Mouse (Mus musculus): ENCODE measurements around the gene Cd200r2. TPM values are rescaled to one million over a fixed set of nuclear protein-coding genes. Genes with fewer than 3 reads are reported as not detected.
"Not testable (repeated sequence)": the region's sequence is repeated elsewhere in the genome, so short reads cannot be mapped to it uniquely, and the experiment has no call there.

Gene Cd200r2
- not detected for total RNA-seq (2021)
- long read RNA-seq, experiment 1: 0 reads
- long read RNA-seq, experiment 2: 0 reads

- no peak for DNase-seq (ENCODE audit: low spot score)
Observed at GRCm38 (mm10) chr16:44866797-44867196, at the start of gene Cd200r2. Gene Cd200r2, plus strand, starts transcription at chr16:44867097.

DNA sequence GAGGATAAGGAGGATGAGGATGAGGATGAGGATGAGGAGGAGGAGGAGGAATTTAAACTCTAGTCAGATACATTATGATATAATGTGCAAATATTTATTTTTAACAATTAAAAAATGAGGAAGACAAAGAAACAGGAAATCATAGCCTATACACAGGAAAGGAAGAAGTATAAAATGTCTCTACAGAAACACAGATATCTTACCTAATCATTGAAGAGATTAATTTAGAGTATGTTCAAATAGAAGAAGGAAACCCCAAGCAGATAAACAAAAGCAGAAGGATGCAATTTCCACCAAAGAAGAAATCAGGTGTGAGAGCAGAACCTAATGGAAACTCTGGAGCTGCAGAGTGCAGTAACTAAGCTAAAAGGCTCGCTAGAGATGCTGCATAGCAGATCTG, 48.9 kb upstream of the Cd200r2 start:
- DNase-seq (ENCODE audit: low spot score): no peak

- DNase-seq (ENCODE audit: low spot score): no peak
Observed at GRCm38 (mm10) chr16:44820545-44820944, 46.4 kb upstream of the Cd200r2 start.

DNA sequence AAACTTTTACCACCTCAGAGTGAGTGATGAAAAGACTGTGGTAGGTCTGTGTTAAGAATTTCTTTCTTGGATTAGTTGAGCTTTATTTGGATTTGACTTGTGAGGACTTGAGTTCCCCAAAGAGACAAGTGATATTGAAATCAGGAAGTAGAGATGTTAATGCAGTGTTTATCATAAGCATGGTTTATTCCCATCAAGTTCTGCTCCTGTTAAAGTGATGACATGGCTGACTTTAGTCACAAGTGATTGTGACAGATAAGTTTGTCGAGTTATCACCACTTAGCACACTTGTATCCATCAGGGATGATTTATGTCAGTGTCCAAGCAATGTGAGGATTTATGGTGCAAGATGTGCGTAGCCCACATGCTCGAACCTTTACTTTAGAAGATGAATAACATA, 34.6 kb upstream of the Cd200r2 start:
- no peak for DNase-seq (ENCODE audit: low spot score)

DNA sequence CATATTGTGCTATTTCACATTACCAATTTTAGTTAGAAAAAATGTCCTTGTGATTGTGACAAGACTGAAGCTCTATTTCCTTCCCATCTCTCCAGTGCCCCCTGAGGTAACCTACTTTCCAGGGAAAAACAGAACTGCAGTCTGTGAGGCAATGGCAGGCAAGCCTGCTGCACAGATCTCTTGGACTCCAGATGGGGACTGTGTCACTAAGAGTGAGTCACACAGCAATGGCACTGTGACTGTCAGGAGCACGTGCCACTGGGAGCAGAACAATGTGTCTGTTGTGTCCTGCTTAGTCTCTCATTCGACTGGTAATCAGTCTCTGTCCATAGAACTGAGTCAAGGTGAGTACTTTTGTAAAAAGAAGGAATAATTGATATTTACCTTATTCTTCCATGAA, 33.7 kb upstream of the Cd200r2 start:
- not testable (repeated sequence) for DNase-seq (ENCODE audit: low spot score)

DNA sequence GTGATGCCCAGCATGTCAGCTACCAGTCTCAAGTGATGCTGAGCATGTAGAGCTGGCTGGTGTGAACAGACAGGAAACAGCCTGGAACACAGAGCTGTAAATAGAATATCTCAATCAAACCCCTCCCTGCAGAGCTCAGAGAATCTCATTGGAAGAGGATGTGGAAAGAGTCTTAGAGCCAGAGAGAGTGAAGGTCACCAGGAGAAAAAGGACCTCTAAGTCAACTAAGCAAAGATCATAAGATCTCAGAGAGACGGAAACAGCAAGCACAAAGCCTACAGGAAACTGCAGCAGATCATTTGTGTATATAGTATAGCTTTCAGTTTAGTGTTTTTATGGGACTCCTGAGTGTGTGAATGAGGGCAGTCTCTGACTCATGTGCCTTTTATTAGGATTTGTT, 8.3 kb downstream of the Cd200r2 start:
- no peak for DNase-seq (ENCODE audit: low spot score)

DNA sequence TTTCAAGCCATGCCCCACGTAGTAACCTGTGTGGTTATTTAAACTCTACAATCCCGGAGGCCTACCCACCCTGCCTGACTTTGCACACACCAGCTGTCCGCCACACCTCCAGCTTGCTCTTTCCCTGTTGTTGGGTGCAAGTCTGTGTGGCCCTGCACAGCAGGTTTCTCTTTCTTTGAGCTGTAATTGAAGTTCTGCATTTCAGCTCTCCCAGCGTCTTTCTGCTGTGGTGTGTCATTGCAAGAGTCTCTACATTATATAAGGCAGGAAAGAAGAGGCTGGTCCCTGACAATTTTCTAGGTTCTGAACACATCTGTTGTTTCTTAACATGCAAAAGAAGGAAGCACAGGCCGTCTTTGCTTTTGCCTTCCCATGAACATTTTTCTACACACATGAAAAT, 9.7 kb downstream of the Cd200r2 start:
- no peak for DNase-seq (ENCODE audit: low spot score)

- no peak for DNase-seq (ENCODE audit: low spot score)
Observed at GRCm38 (mm10) chr16:44877595-44877994, 10.7 kb downstream of the Cd200r2 start.

DNA sequence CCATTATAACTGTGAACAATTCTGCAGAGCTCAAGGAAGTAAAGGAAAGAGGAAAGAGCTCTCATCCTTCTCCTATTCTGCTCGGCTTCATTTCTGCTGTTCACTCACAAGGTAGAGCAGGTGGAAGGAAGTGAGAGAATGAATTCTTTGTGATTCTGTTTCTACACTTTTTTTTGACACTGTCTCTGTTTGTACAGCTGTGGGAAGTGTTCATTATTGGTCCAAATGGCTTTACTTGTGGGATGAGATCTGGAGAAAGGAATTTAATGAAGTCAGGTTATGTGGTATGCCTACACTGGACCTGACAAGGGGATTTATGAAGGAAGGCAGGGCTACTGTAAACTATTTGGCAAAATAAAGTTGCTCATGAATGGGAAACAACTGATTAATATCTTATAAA, 23.9 kb downstream of the Cd200r2 start:
- DNase-seq (ENCODE audit: low spot score): no peak

DNA sequence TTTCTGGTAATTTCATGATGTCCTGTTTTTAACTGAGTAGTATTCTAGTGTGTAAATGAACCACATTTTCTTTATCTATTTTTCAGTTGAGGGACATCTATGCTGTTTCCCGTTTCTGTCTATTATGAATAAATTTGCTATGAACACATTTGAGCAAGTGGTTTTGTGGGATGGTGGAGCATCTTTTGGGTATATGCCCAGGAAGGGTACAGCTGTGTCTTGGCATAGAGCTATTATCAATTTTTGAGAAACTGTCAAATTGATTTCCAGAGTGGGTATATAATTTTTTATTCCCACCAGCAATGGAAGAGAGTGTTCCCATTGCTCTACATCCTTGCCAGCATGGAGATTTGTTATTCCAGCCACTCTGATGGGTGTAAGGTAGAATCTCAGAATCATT, 65.1 kb downstream of the Cd200r2 start:
- no peak for DNase-seq (ENCODE audit: low spot score)

DNA sequence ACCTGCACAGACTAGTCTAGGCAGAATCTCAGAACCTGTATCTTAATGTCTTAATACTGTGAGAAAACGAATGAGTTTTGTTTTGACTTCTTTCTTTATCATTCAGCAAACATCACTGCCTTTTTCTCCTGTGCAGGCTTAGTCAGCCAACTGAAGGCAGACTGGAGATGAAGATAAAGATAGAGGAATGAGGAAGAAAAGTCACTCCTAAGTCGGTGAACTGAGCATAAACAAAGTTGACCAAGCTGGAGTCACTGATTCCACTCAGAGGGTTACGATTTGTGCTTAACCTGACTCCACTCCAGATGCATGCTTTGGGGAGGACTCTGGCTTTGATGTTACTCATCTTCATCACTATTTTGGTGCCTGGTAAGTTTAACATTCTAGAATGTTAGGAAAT, 76.6 kb downstream of the Cd200r2 start, which contains the start of gene Cd200r3:
Cd200r3 (plus strand) TSS at position 211 of the 400 bp plus-strand sequence.
- DNase-seq (ENCODE audit: low spot score): no peak

DNA sequence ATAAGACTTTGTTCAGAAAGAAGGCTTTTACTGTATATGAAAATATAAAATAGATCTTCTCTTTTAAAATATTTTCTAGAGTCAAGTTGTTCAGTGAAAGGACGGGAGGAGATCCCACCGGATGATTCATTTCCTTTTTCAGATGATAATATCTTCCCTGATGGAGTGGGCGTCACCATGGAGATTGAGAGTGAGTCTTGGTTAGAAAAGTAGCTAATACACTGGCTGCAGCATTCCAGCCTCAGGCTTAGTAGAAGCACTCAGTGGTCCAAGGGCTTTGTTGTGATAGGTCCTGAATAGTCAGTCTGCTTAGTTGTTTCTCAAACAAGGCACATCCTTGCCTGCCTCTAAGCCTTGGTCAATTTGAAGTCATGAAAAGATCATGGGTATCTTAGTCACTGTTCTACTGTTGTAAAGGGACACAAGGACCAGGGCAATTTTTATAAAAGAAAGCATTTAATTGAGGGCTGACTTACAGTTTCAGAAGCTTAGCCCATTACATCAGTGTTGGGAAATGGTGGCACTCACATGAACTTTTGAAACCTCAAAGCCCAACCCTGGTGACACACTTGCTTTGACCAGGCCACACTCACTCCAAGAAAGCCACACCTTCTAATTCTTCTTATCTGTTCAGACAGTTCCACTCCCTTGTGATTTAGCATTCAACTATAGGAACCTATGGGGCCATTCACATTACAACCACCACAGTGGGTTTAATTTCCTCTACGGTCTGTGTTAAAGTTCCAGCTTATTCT, 84.6 kb downstream of the Cd200r2 start:
- DNase-seq (ENCODE audit: low spot score): no peak

- DNase-seq (ENCODE audit: low spot score): no peak
Observed at GRCm38 (mm10) chr16:44962296-44962695, 95.4 kb downstream of the Cd200r2 start.

DNA sequence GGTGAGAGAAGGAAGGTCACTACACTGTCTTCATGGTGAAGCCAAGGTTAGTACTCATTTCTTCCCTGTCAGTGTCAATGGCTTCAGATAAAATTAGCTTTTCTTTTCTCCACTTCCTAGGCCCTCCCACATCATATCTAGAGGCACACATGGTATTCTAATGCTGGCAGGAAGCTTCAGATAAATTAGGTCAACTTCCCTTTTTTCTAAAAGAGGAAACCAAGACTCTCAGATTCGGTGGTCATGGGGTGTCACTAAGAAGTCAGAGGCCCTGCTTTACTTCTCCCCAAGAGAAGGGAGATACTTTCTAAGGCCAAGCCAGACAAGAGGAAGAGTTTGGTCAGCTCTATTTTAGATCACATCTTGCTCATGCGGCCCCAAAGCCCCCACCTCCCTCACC, 95.9 kb downstream of the Cd200r2 start:
- DNase-seq (ENCODE audit: low spot score): no peak

- DNase-seq (ENCODE audit: low spot score): no peak
Observed at GRCm38 (mm10) chr16:44964526-44965374, 97.9 kb downstream of the Cd200r2 start.

DNA sequence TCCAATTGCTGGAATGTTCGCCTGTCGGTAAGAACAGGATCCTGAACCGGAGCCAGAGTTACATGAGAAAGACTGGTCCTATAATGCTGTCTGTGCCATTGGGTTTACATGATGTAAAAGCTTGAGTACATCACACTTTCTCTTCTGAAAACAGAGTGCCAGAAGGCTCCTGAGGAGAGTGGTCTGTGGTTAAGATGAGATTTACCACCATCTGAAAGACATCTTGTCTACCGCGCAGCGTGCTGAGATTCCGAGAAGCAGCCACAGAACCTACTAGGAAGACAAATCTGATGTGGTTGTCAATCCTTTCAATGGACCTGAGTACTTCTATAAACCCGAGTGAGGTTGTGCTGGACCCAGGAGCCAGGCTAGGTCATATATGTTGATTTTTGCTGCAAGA, 98.5 kb downstream of the Cd200r2 start:
- DNase-seq (ENCODE audit: low spot score): no peak

Other genes with a start within 250 kb of the Cd200r2 start
- 1 to 10 TPM; 2.6 to 3.1 TPM for gene Nepro, start 142.8 kb upstream of the Cd200r2 start, total RNA-seq (2021)
- gene Gtpbp8, start 120.7 kb upstream of the Cd200r2 start, total RNA-seq (2021): 1 to 10 TPM; 6.1 to 8.8 TPM
- under 1 TPM in 1 of 2 experiments, not detected in 1; 0.32 TPM for gene Cd200r1, start 101.4 kb upstream of the Cd200r2 start, total RNA-seq (2021)
- gene Cd200r4, start 55.4 kb upstream of the Cd200r2 start, total RNA-seq (2021): not detected
- not detected for gene Cd200r3, start 76.6 kb downstream of the Cd200r2 start, total RNA-seq (2021)
- gene Ccdc80, start 226.3 kb downstream of the Cd200r2 start, total RNA-seq (2021): 10 to 100 TPM; 13.2 to 26.4 TPM